Mouse (Mus musculus): Measurements from ENCODE around the gene Tapt1. TPM values are rescaled to one million over a fixed set of nuclear protein-coding genes. Genes with fewer than 3 reads are reported as not detected.

The Tapt1 gene
- polyA plus RNA-seq, 1 experiment from 2014 or later: 14.0 TPM

GRCm38 (mm10) chr5:44246493-44247217 is 20.2 kb upstream of the Tapt1 start:
- H3K27ac ChIP-seq: no peak overlapping the region
- WGBS (ENCODE audit: missing documents): 72% methylated on average over 10 of the region's 11 CpGs
- H3K4me3 ChIP-seq (ENCODE audit: inconsistent target): no peak overlapping the region
- H3K79me2 ChIP-seq (ENCODE audit: inconsistent target): no peaks in the 10 kb centered on the region
- no peaks in the 10 kb centered on the region for H3K36me3 ChIP-seq (ENCODE audit: inconsistent target)

GRCm38 (mm10) chr5:44244894-44245423 is 18.5 kb upstream of the Tapt1 start:
- Histone ChIP-seq H3K4me3 (ENCODE audit: inconsistent target) (no peak overlapping the region), H3K27ac (no peak overlapping the region), H3K36me3 (ENCODE audit: inconsistent target) (no peaks in the 10 kb centered on the region), H3K79me2 (ENCODE audit: inconsistent target) (no peaks in the 10 kb centered on the region)
- 74% methylated on average over 7 of the region's 7 CpGs for WGBS (ENCODE audit: missing documents)

GRCm38 (mm10) chr5:44242828-44243227 is 16.4 kb upstream of the Tapt1 start:
- no peaks in the 10 kb centered on the region for H3K36me3 ChIP-seq (ENCODE audit: inconsistent target)
- WGBS (ENCODE audit: missing documents): 97% methylated on average over 4 of the region's 4 CpGs
- no peak overlapping the region for H3K4me3 ChIP-seq (ENCODE audit: inconsistent target)
- H3K27ac ChIP-seq: no peak overlapping the region
- no peaks in the 10 kb centered on the region for H3K79me2 ChIP-seq (ENCODE audit: inconsistent target)

- H3K36me3 ChIP-seq (ENCODE audit: inconsistent target): no peaks in the 10 kb centered on the region
- no peak overlapping the region for H3K27ac ChIP-seq
- no peaks in the 10 kb centered on the region for H3K79me2 ChIP-seq (ENCODE audit: inconsistent target)
- WGBS (ENCODE audit: missing documents): 93% methylated on average over 1 of the region's 1 CpGs
- H3K4me3 ChIP-seq (ENCODE audit: inconsistent target): no peak overlapping the region
Measured at GRCm38 (mm10) chr5:44241726-44242125, 15.3 kb upstream of the Tapt1 start.

- Histone ChIP-seq H3K27ac (no peak overlapping the region), H3K36me3 (ENCODE audit: inconsistent target) (no peaks in the 10 kb centered on the region), H3K4me3 (ENCODE audit: inconsistent target) (no peak overlapping the region), H3K79me2 (ENCODE audit: inconsistent target) (no peaks in the 10 kb centered on the region)
- WGBS (ENCODE audit: missing documents): 41% methylated on average over 7 of the region's 7 CpGs
Measured at GRCm38 (mm10) chr5:44239187-44240136, 13.0 kb upstream of the Tapt1 start.

- Histone ChIP-seq H3K36me3 (ENCODE audit: inconsistent target) (no peaks in the 10 kb centered on the region), H3K79me2 (ENCODE audit: inconsistent target) (no peaks in the 10 kb centered on the region), H3K27ac (no peak overlapping the region), H3K4me3 (ENCODE audit: inconsistent target) (no peak overlapping the region)
- WGBS (ENCODE audit: missing documents): 9% methylated on average over 7 of the region's 7 CpGs
Measured at GRCm38 (mm10) chr5:44238201-44238600, 11.8 kb upstream of the Tapt1 start.

- H3K27ac ChIP-seq: no peak overlapping the region
- H3K36me3 ChIP-seq (ENCODE audit: inconsistent target): no peaks in the 10 kb centered on the region
- 97% methylated on average over 7 of the region's 7 CpGs for WGBS (ENCODE audit: missing documents)
- no peaks in the 10 kb centered on the region for H3K79me2 ChIP-seq (ENCODE audit: inconsistent target)
- no peak overlapping the region for H3K4me3 ChIP-seq (ENCODE audit: inconsistent target)
Measured at GRCm38 (mm10) chr5:44234606-44235005, 8.2 kb upstream of the Tapt1 start.

- Histone ChIP-seq H3K27ac (no peak overlapping the region), H3K36me3 (ENCODE audit: inconsistent target) (no peaks in the 10 kb centered on the region), H3K4me3 (ENCODE audit: inconsistent target) (no peak overlapping the region), H3K79me2 (ENCODE audit: inconsistent target) (no peaks in the 10 kb centered on the region)
- 88% methylated on average over 3 of the region's 3 CpGs for WGBS (ENCODE audit: missing documents)
Measured at GRCm38 (mm10) chr5:44233933-44234332, 7.5 kb upstream of the Tapt1 start.

- 86% methylated on average over 4 of the region's 4 CpGs for WGBS (ENCODE audit: missing documents)
- no peak overlapping the region for H3K27ac ChIP-seq
- H3K4me3 ChIP-seq (ENCODE audit: inconsistent target): no peak overlapping the region
- H3K79me2 ChIP-seq (ENCODE audit: inconsistent target): peaks cover 12% of the 10 kb centered on the region; the same call in 1 of the 2 replicates
- no peaks in the 10 kb centered on the region for H3K36me3 ChIP-seq (ENCODE audit: inconsistent target)
Measured at GRCm38 (mm10) chr5:44228756-44229155, 2.3 kb upstream of the Tapt1 start.

GRCm38 (mm10) chr5:44228323-44228722 is 1.9 kb upstream of the Tapt1 start:
- peaks cover 13% of the 10 kb centered on the region; the same call in 1 of the 2 replicates for H3K79me2 ChIP-seq (ENCODE audit: inconsistent target)
- 100% methylated on average over 1 of the region's 1 CpGs for WGBS (ENCODE audit: missing documents)
- H3K4me3 ChIP-seq (ENCODE audit: inconsistent target): no peak overlapping the region
- no peak overlapping the region for H3K27ac ChIP-seq
- H3K36me3 ChIP-seq (ENCODE audit: inconsistent target): no peaks in the 10 kb centered on the region

- Histone ChIP-seq H3K36me3 (ENCODE audit: inconsistent target) (no peaks in the 10 kb centered on the region), H3K79me2 (ENCODE audit: inconsistent target) (peaks cover 21% of the 10 kb centered on the region; the same call in 1 of the 2 replicates), H3K27ac (peak overlapping the region; percentile 37), H3K4me3 (ENCODE audit: inconsistent target) (peak overlapping the region; percentile 87)
- WGBS (ENCODE audit: missing documents): 13% methylated on average over 6 of the region's 6 CpGs
Measured at GRCm38 (mm10) chr5:44227462-44227840, 1.0 kb upstream of the Tapt1 start.

GRCm38 (mm10) chr5:44225911-44226520 is 410 bp downstream of the Tapt1 start:
- Histone ChIP-seq H3K36me3 (ENCODE audit: inconsistent target) (no peaks in the 10 kb centered on the region), H3K27ac (no peak overlapping the region), H3K4me3 (ENCODE audit: inconsistent target) (peak overlapping the region; percentile 48), H3K79me2 (ENCODE audit: inconsistent target) (peaks cover 34% of the 10 kb centered on the region; the same call in 1 of the 2 replicates)
- WGBS (ENCODE audit: missing documents): under 1% methylated on average over 72 of the region's 72 CpGs

GRCm38 (mm10) chr5:44224916-44225600 is 1.4 kb downstream of the Tapt1 start:
- Histone ChIP-seq H3K36me3 (ENCODE audit: inconsistent target) (no peaks in the 10 kb centered on the region), H3K79me2 (ENCODE audit: inconsistent target) (peaks cover 44% of the 10 kb centered on the region; the same call in 1 of the 2 replicates), H3K27ac (no peak overlapping the region), H3K4me3 (ENCODE audit: inconsistent target) (peak overlapping the region; percentile 48)
- 48% methylated on average over 3 of the region's 4 CpGs for WGBS (ENCODE audit: missing documents)

GRCm38 (mm10) chr5:44224251-44224650 is 2.2 kb downstream of the Tapt1 start:
- Histone ChIP-seq H3K79me2 (ENCODE audit: inconsistent target) (peaks cover 52% of the 10 kb centered on the region; the same call in 1 of the 2 replicates), H3K4me3 (ENCODE audit: inconsistent target) (no peak overlapping the region), H3K27ac (no peak overlapping the region), H3K36me3 (ENCODE audit: inconsistent target) (no peaks in the 10 kb centered on the region)
- WGBS (ENCODE audit: missing documents): 9% methylated on average over 6 of the region's 6 CpGs
